Mouse (Mus musculus): Measurements from ENCODE around the gene Parp8. TPM values are rescaled to one million over a fixed set of nuclear protein-coding genes. Genes with fewer than 3 reads are reported as not detected.

Parp8 gene
- polyA plus RNA-seq, 2 experiments: 20.0 to 37.7 TPM

GRCm38 (mm10) chr13:116962480-116963462 is 62.6 kb downstream of the Parp8 start:
- no peak overlapping the region for H3K9ac ChIP-seq (ENCODE audit: low read depth, low read length, severe bottlenecking)
- H3K27me3 ChIP-seq (ENCODE audit: control insufficient read depth, insufficient read depth, low read length): no peaks in the 10 kb centered on the region
- peaks cover 13% of the 10 kb centered on the region for H3K4me1 ChIP-seq (ENCODE audit: control insufficient read depth, insufficient read depth, low read length)
- H3K36me3 ChIP-seq (ENCODE audit: control insufficient read depth, insufficient read depth, low read length): no peaks in the 10 kb centered on the region
- no peak overlapping the region for H3K4me3 ChIP-seq (replicated peaks; ENCODE audit: low read length)
- ATAC-seq (ENCODE audit: low FRiP score, low read depth) (no peak; the same call in 1 of the 2 replicates), DNase-seq (ENCODE audit: low spot score) (no peak)
- H3K4me2 ChIP-seq (replicated peaks; ENCODE audit: low read depth, low read length, severe bottlenecking): no peak overlapping the region
- no peak overlapping the region for H3K27ac ChIP-seq (replicated peaks; ENCODE audit: low read depth, low read length)
- TF ChIP-seq POLR2A (IDR thresholded peaks at IDR 0.05; ENCODE audit: borderline replicate concordance, extremely low read depth, insufficient read depth, insufficient read length): no peak
- WGBS: 32% methylated on average over 15 of the region's 15 CpGs
- no peaks in the 10 kb centered on the region for H3K9me3 ChIP-seq (ENCODE audit: control insufficient read depth, low read length)

GRCm38 (mm10) chr13:116958776-116959589 is 66.4 kb downstream of the Parp8 start:
- no peak for TF ChIP-seq POLR2A (IDR thresholded peaks at IDR 0.05; ENCODE audit: borderline replicate concordance, extremely low read depth, insufficient read depth, insufficient read length)
- no peak for DNase-seq (ENCODE audit: low spot score)
- ATAC-seq (ENCODE audit: low FRiP score, low read depth): no peak
- Histone ChIP-seq H3K4me3 (replicated peaks; ENCODE audit: low read length) (no peak overlapping the region), H3K27ac (replicated peaks; ENCODE audit: low read depth, low read length) (no peak overlapping the region), H3K4me2 (replicated peaks; ENCODE audit: low read depth, low read length, severe bottlenecking) (no peak overlapping the region), H3K9ac (ENCODE audit: low read depth, low read length, severe bottlenecking) (no peak overlapping the region), H3K4me1 (ENCODE audit: control insufficient read depth, insufficient read depth, low read length) (peaks cover 13% of the 10 kb centered on the region), H3K36me3 (ENCODE audit: control insufficient read depth, insufficient read depth, low read length) (no peaks in the 10 kb centered on the region), H3K9me3 (ENCODE audit: control insufficient read depth, low read length) (no peaks in the 10 kb centered on the region), H3K27me3 (ENCODE audit: control insufficient read depth, insufficient read depth, low read length) (no peaks in the 10 kb centered on the region)
- 83% methylated on average over 7 of the region's 7 CpGs for WGBS

GRCm38 (mm10) chr13:116957577-116957976 is 67.8 kb downstream of the Parp8 start:
- H3K4me3 ChIP-seq (replicated peaks; ENCODE audit: low read length): no peak overlapping the region
- H3K27me3 ChIP-seq (ENCODE audit: control insufficient read depth, insufficient read depth, low read length): no peaks in the 10 kb centered on the region
- ATAC-seq (ENCODE audit: low FRiP score, low read depth) (no peak), DNase-seq (ENCODE audit: low spot score) (no peak)
- H3K4me2 ChIP-seq (replicated peaks; ENCODE audit: low read depth, low read length, severe bottlenecking): no peak overlapping the region
- 80% methylated on average over 3 of the region's 3 CpGs for WGBS
- no peaks in the 10 kb centered on the region for H3K36me3 ChIP-seq (ENCODE audit: control insufficient read depth, insufficient read depth, low read length)
- no peaks in the 10 kb centered on the region for H3K9me3 ChIP-seq (ENCODE audit: control insufficient read depth, low read length)
- H3K9ac ChIP-seq (ENCODE audit: low read depth, low read length, severe bottlenecking): no peak overlapping the region
- peaks cover 7% of the 10 kb centered on the region; the same call in 1 of the 2 replicates for H3K4me1 ChIP-seq (ENCODE audit: control insufficient read depth, insufficient read depth, low read length)
- TF ChIP-seq POLR2A (IDR thresholded peaks at IDR 0.05; ENCODE audit: borderline replicate concordance, extremely low read depth, insufficient read depth, insufficient read length): no peak
- H3K27ac ChIP-seq (replicated peaks; ENCODE audit: low read depth, low read length): no peak overlapping the region

- H3K9ac ChIP-seq (ENCODE audit: low read depth, low read length, severe bottlenecking): no peak overlapping the region
- TF ChIP-seq POLR2A (IDR thresholded peaks at IDR 0.05; ENCODE audit: borderline replicate concordance, extremely low read depth, insufficient read depth, insufficient read length): no peak
- DNase-seq (ENCODE audit: low spot score): no peak
- no peaks in the 10 kb centered on the region for H3K36me3 ChIP-seq (ENCODE audit: control insufficient read depth, insufficient read depth, low read length)
- H3K9me3 ChIP-seq (ENCODE audit: control insufficient read depth, low read length): no peaks in the 10 kb centered on the region
- peaks cover 16% of the 10 kb centered on the region for H3K4me1 ChIP-seq (ENCODE audit: control insufficient read depth, insufficient read depth, low read length)
- H3K27ac ChIP-seq (replicated peaks; ENCODE audit: low read depth, low read length): no peak overlapping the region
- H3K27me3 ChIP-seq (ENCODE audit: control insufficient read depth, insufficient read depth, low read length): no peaks in the 10 kb centered on the region
- no peak overlapping the region for H3K4me2 ChIP-seq (replicated peaks; ENCODE audit: low read depth, low read length, severe bottlenecking)
- no peak overlapping the region for H3K4me3 ChIP-seq (replicated peaks; ENCODE audit: low read length)
- WGBS: 92% methylated on average over 3 of the region's 3 CpGs
- ATAC-seq (ENCODE audit: low FRiP score, low read depth): no peak
These were observed 74.0 kb downstream of the Parp8 start for GRCm38 (mm10) chr13:116951336-116951735.

GRCm38 (mm10) chr13:116949527-116949926 is 75.8 kb downstream of the Parp8 start:
- no peak overlapping the region for H3K27ac ChIP-seq (replicated peaks; ENCODE audit: low read depth, low read length)
- WGBS: 87% methylated on average over 4 of the region's 4 CpGs
- no peak for TF ChIP-seq POLR2A (IDR thresholded peaks at IDR 0.05; ENCODE audit: borderline replicate concordance, extremely low read depth, insufficient read depth, insufficient read length)
- no peaks in the 10 kb centered on the region for H3K9me3 ChIP-seq (ENCODE audit: control insufficient read depth, low read length)
- no peak overlapping the region for H3K4me2 ChIP-seq (replicated peaks; ENCODE audit: low read depth, low read length, severe bottlenecking)
- peaks cover 17% of the 10 kb centered on the region for H3K4me1 ChIP-seq (ENCODE audit: control insufficient read depth, insufficient read depth, low read length)
- ATAC-seq (ENCODE audit: low FRiP score, low read depth) (no peak), DNase-seq (ENCODE audit: low spot score) (no peak)
- H3K27me3 ChIP-seq (ENCODE audit: control insufficient read depth, insufficient read depth, low read length): no peaks in the 10 kb centered on the region
- no peaks in the 10 kb centered on the region for H3K36me3 ChIP-seq (ENCODE audit: control insufficient read depth, insufficient read depth, low read length)
- H3K9ac ChIP-seq (ENCODE audit: low read depth, low read length, severe bottlenecking): no peak overlapping the region
- no peak overlapping the region for H3K4me3 ChIP-seq (replicated peaks; ENCODE audit: low read length)

Data from limb, embryonic 14.5 days (tissue).